Mouse (Mus musculus) kidney, adult 8-10 months (tissue): ENCODE measurements at regions not wholly inside any gene's neighbourhood (a gene's known extent, or its start where the extent isn't known, plus 50 kb on each side); places are given as distances from the start of the nearest gene placed in this dataset.
"Not testable (repeated sequence)": the region's sequence is repeated elsewhere in the genome, so short reads cannot be mapped to it uniquely, and the experiment has no call there.

ENCODE experiments used
- DNase-seq, 2 experiments: peaks; one replicate each; pipeline ENCODE4 v3.0.0; 2022

DNA sequence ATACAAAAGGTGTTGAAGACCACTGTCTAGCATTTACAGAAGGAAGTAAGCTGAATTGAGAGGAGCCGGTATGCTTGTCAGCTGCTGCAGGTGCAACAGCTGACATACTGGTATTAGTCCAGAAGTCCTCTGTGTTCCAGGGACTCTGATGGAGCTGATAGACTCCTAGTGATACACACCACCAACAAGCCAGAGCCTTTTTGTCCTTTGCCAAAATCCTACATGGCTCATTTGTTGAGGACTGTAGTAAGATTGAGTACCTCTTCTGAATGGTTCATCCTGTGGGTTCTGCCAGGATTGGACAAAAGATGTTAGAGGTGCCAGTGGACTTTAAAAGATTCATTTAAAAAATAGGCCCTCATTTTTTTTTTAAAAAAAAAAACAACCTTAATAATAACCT is 129.4 kb upstream of the Tmem185a start:
- DNase-seq = no peak

- peak; percentile 9 to 15 for DNase-seq
Measured at GRCm38 (mm10) chrX:70582344-70582743, 105.4 kb upstream of the Tmem185a start.

- no peak for DNase-seq
Measured at GRCm38 (mm10) chrX:70580171-70580570, 103.2 kb upstream of the Tmem185a start.

DNA sequence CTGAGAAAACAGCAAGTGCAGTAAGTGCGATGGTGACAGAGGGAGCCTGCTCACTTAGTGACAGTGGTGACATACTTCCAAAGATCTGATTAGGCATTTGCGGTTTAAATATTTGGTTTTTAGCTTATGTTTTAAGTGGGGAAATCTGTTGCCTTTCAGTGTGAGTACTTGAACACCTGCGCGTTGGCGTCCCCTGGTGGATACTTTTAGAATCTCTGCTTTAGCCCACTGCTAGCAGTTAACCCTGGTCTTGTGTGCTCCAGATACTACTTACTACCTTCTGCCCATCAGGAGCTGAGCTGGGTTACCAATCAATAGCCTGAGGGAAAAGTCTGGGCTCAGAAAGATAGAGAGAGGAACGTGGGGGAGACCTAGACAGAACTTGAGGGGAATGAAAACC is 97.3 kb upstream of the Tmem185a start:
- DNase-seq = not testable (repeated sequence)

- DNase-seq = not testable (repeated sequence)
Measured at GRCm38 (mm10) chrX:70570586-70570985, 93.6 kb upstream of the Tmem185a start.

DNA sequence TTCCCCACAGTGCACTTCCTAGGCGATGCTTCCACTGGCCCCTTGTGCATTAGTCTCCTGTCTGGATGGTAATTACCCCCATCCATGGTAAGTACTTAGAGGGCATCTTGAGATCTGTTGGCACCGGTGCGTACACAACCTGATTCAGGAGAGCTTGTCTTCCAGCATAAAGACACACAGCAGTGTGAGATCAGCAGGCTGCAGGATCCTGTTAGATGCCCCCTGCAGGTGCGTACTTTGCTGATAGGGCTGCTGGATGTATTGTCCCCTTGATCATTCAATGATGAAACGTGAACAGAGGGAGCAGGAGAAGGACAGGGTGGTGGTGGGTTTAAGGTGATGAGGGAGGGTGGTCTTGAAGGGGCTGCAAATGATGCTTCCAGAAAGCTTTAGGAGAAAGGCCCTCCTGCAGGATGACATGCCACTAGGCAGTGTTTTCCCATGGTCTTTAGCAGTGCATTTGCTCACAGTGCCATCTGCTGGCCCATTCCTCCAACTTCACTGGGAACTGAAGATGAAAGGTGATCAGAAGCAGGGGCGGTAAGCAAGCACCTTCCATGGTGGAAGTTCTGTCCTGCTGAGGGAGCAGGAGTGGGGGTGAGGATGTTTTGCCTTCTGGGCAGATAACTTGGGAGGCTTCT is 92.5 kb upstream of the Tmem185a start:
- DNase-seq = not testable (repeated sequence)
